Mouse (Mus musculus) small intestine, adult 2 months (tissue): ENCODE measurements at regions not wholly inside any gene's neighbourhood (a gene's known extent, or its start where the extent isn't known, plus 50 kb on each side); places are given as distances from the start of the nearest gene placed in this dataset.

ENCODE experiments used
- H3K27ac ChIP-seq: fragments of 200-500 bp; 2 replicates; pipeline ENCODE4 v1.5.1; 2012; ENCODE audit warnings: low read depth, low read length, control low read depth, inconsistent platforms; ENCODE audit not compliant: insufficient read depth
- H3K27me3 ChIP-seq: fragments of 200-500 bp; 2 replicates; pipeline ENCODE4 v1.6.1; 2012; ENCODE audit warnings: mild to moderate bottlenecking, moderate library complexity, low read length, inconsistent platforms; ENCODE audit not compliant: control insufficient read depth, insufficient read depth
- H3K36me3 ChIP-seq: fragments of 200-500 bp; 2 replicates; pipeline ENCODE4 v1.6.1; 2012; ENCODE audit warnings: mild to moderate bottlenecking, low read length, control low read depth, inconsistent platforms; ENCODE audit not compliant: control insufficient read depth, insufficient read depth
- H3K4me1 ChIP-seq: fragments of 200-500 bp; 2 replicates; pipeline ENCODE4 v1.6.1; 2012; ENCODE audit warnings: low read length, inconsistent platforms, mixed read lengths; ENCODE audit not compliant: control insufficient read depth, insufficient read depth, insufficient read length
- H3K4me3 ChIP-seq: fragments of 200-500 bp; 2 replicates; pipeline ENCODE4 v1.5.1; 2012; ENCODE audit warnings: low read depth, mild to moderate bottlenecking, control low read depth, inconsistent platforms, low read length, moderate library complexity
- CTCF ChIP-seq: fragments of 200-500 bp; IDR thresholded peaks from 2 replicates; pipeline ENCODE4 v1.5.1; 2012; ENCODE audit warnings: low read depth, mild to moderate bottlenecking, control low read depth, inconsistent platforms, low read length, moderate library complexity, mixed read lengths; ENCODE audit not compliant: insufficient replicate concordance, insufficient read length; ENCODE audit errors: extremely low read depth
- POLR2A ChIP-seq: fragments of 200-500 bp; IDR thresholded peaks from 2 replicates; pipeline ENCODE4 v1.6.1; 2012; ENCODE audit warnings: low read depth, mild to moderate bottlenecking, control low read depth, inconsistent platforms, low read length, moderate library complexity
- WGBS: fragments of 180-500 bp; shearing (Covaris S2); methylation state at CpG from one replicate; pipeline ENCODE4 v1.1.7; 2018; 5-methylcytosine and 5-hydroxymethylcytosine counted together

- Histone ChIP-seq H3K27me3 (no peaks in the 10 kb centered on the region), H3K4me1 (no peaks in the 10 kb centered on the region), H3K27ac (no peak overlapping the region), H3K36me3 (no peaks in the 10 kb centered on the region), H3K4me3 (no peak overlapping the region)
- 47% methylated on average over 9 of the region's 9 CpGs for WGBS
- no peak for TF ChIP-seq POLR2A
- no peak for TF ChIP-seq CTCF
Observed at GRCm38 (mm10) chr4:29117926-29118325, 305.0 kb downstream of the Epha7 start.

- 15% methylated on average over 7 of the region's 7 CpGs for WGBS
- H3K36me3 ChIP-seq, result no peaks in the 10 kb centered on the region
Observed at GRCm38 (mm10) chr4:29118679-29119479, 305.9 kb downstream of the Epha7 start.

GRCm38 (mm10) chr4:29119480-29120153 is 306.7 kb downstream of the Epha7 start:
- H3K27ac ChIP-seq, result no peak overlapping the region
- H3K36me3 ChIP-seq, result no peaks in the 10 kb centered on the region
- 85% methylated on average over 9 of the region's 9 CpGs for WGBS
- H3K4me1 ChIP-seq, result no peaks in the 10 kb centered on the region
- TF ChIP-seq POLR2A (no peak), CTCF (no peak)
- no peaks in the 10 kb centered on the region for H3K27me3 ChIP-seq
- H3K4me3 ChIP-seq, result no peak overlapping the region

More at GRCm38 (mm10) chr4:29118679-29119479, 305.9 kb downstream of the Epha7 start:
- H3K27me3 ChIP-seq, result no peaks in the 10 kb centered on the region
- H3K27ac ChIP-seq, result no peak overlapping the region
- TF ChIP-seq POLR2A (no peak), CTCF (no peak)
- no peak overlapping the region for H3K4me3 ChIP-seq
- no peaks in the 10 kb centered on the region for H3K4me1 ChIP-seq

GRCm38 (mm10) chr4:29123697-29124377 is 310.9 kb downstream of the Epha7 start:
- Histone ChIP-seq H3K4me1 (no peaks in the 10 kb centered on the region), H3K27me3 (no peaks in the 10 kb centered on the region), H3K4me3 (no peak overlapping the region), H3K36me3 (no peaks in the 10 kb centered on the region), H3K27ac (no peak overlapping the region)
- TF ChIP-seq CTCF (no peak), POLR2A (no peak)
- WGBS, result 74% methylated on average over 8 of the region's 8 CpGs

- Histone ChIP-seq H3K36me3 (no peaks in the 10 kb centered on the region), H3K27me3 (no peaks in the 10 kb centered on the region), H3K27ac (no peak overlapping the region), H3K4me1 (peaks cover 6% of the 10 kb centered on the region; the same call in 1 of the 2 replicates), H3K4me3 (no peak overlapping the region)
- no peak for TF ChIP-seq CTCF
Observed at GRCm38 (mm10) chr4:29130485-29130884, 317.6 kb downstream of the Epha7 start.

GRCm38 (mm10) chr4:29133404-29134307 is 320.7 kb downstream of the Epha7 start:
- TF ChIP-seq POLR2A (no peak), CTCF (no peak)
- H3K27ac ChIP-seq, result no peak overlapping the region
- H3K36me3 ChIP-seq, result no peaks in the 10 kb centered on the region
- no peak overlapping the region for H3K4me3 ChIP-seq
- peaks cover 6% of the 10 kb centered on the region; the same call in 1 of the 2 replicates for H3K4me1 ChIP-seq
- no peaks in the 10 kb centered on the region for H3K27me3 ChIP-seq
- WGBS, result 20% methylated on average over 21 of the region's 21 CpGs
